Mouse (Mus musculus): Measurements from ENCODE around the gene Fat1. TPM values are rescaled to one million over a fixed set of nuclear protein-coding genes. Genes with fewer than 3 reads are reported as not detected.

The Fat1 gene
- polyA plus RNA-seq, 1 experiment from 2014 or later = 2.3 TPM

GRCm38 (mm10) chr8:45001577-45002197, 66.4 kb downstream of the Fat1 start:
- no peak for DNase-seq (ENCODE audit: low spot score)

GRCm38 (mm10) chr8:45002686-45003085, 67.4 kb downstream of the Fat1 start:
- no peak for DNase-seq (ENCODE audit: low spot score)

- DNase-seq (ENCODE audit: low spot score) = no peak
Measured at GRCm38 (mm10) chr8:45004021-45004420, 68.8 kb downstream of the Fat1 start.

GRCm38 (mm10) chr8:45010685-45011084, 75.4 kb downstream of the Fat1 start:
- DNase-seq (ENCODE audit: low spot score) = no peak

- no peak for DNase-seq (ENCODE audit: low spot score)
Measured at GRCm38 (mm10) chr8:45011774-45012173, 76.5 kb downstream of the Fat1 start.

GRCm38 (mm10) chr8:45013852-45014251, 78.6 kb downstream of the Fat1 start:
- DNase-seq (ENCODE audit: low spot score) = no peak

- no peak for DNase-seq (ENCODE audit: low spot score)
Measured at GRCm38 (mm10) chr8:45014498-45015067, 79.3 kb downstream of the Fat1 start.

GRCm38 (mm10) chr8:45015876-45016275, 80.6 kb downstream of the Fat1 start:
- no peak for DNase-seq (ENCODE audit: low spot score)

- DNase-seq (ENCODE audit: low spot score) = no peak
Measured at GRCm38 (mm10) chr8:45019241-45019640, 84.0 kb downstream of the Fat1 start.

GRCm38 (mm10) chr8:45021171-45021570, 85.9 kb downstream of the Fat1 start:
- no peak for DNase-seq (ENCODE audit: low spot score)

GRCm38 (mm10) chr8:45021911-45022665, 86.8 kb downstream of the Fat1 start:
- DNase-seq (ENCODE audit: low spot score) = no peak

GRCm38 (mm10) chr8:45028081-45028497, 92.8 kb downstream of the Fat1 start:
- no peak for DNase-seq (ENCODE audit: low spot score)

GRCm38 (mm10) chr8:45038350-45038749, 103.1 kb downstream of the Fat1 start:
- DNase-seq (ENCODE audit: low spot score) = no peak

- DNase-seq (ENCODE audit: low spot score) = no peak
Measured at GRCm38 (mm10) chr8:45044160-45044559, 108.9 kb downstream of the Fat1 start.

GRCm38 (mm10) chr8:45050451-45050850, 115.2 kb downstream of the Fat1 start:
- no peak for DNase-seq (ENCODE audit: low spot score)

GRCm38 (mm10) chr8:45051236-45051635, 116.0 kb downstream of the Fat1 start:
- no peak for DNase-seq (ENCODE audit: low spot score)

- DNase-seq (ENCODE audit: low spot score) = no peak
Measured at GRCm38 (mm10) chr8:45052205-45052604, 117.0 kb downstream of the Fat1 start.

- DNase-seq (ENCODE audit: low spot score) = no peak
Measured at GRCm38 (mm10) chr8:45052618-45053017, 117.4 kb downstream of the Fat1 start.

- DNase-seq (ENCODE audit: low spot score) = no peak
Measured at GRCm38 (mm10) chr8:45055500-45055899, 120.3 kb downstream of the Fat1 start.

- no peak for DNase-seq (ENCODE audit: low spot score)
Measured at GRCm38 (mm10) chr8:45056810-45057209, 121.6 kb downstream of the Fat1 start.

GRCm38 (mm10) chr8:45060083-45060482, 124.8 kb downstream of the Fat1 start:
- no peak for DNase-seq (ENCODE audit: low spot score)

GRCm38 (mm10) chr8:45062311-45062710, 127.1 kb downstream of the Fat1 start:
- DNase-seq (ENCODE audit: low spot score) = no peak

Measured in thymus, postnatal 0 days (tissue).